Mouse (Mus musculus) cerebellum, adult 18-20 months (tissue): Measurements from ENCODE around the gene Cdk5rap1.

ENCODE experiments used
- DNase-seq, 2 experiments: peaks; one replicate each; pipeline ENCODE4 v3.0.0; 2021

The Cdk5rap1 gene

GRCm38 (mm10) chr2:154372842-154373500, at the start of gene Cdk5rap1:
Gene Cdk5rap1 (minus strand): TSS chr2:154373010.
- peak in 1 of 2 experiments; percentile 17 for DNase-seq

DNA sequence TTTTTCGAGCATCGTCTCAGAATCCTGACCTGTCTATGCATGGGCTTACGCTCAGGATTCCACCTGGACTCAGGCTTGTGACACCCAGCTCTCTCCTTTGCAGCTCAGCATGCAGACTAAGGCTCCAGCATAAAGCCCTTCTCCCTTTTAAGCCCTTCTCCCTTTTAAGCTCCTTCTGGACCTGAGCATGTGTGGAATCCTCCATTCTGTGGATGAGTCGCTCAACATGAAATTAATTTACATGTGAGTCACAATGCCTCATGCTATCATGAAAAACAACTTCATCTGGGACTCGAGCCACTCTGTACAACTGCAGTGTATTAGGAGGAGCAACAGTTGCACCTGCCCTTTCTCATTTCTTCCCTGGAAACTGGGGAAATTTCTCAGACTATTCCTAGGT, 49.4 kb upstream of the Cdk5rap1 start:
- DNase-seq: no peak

DNA sequence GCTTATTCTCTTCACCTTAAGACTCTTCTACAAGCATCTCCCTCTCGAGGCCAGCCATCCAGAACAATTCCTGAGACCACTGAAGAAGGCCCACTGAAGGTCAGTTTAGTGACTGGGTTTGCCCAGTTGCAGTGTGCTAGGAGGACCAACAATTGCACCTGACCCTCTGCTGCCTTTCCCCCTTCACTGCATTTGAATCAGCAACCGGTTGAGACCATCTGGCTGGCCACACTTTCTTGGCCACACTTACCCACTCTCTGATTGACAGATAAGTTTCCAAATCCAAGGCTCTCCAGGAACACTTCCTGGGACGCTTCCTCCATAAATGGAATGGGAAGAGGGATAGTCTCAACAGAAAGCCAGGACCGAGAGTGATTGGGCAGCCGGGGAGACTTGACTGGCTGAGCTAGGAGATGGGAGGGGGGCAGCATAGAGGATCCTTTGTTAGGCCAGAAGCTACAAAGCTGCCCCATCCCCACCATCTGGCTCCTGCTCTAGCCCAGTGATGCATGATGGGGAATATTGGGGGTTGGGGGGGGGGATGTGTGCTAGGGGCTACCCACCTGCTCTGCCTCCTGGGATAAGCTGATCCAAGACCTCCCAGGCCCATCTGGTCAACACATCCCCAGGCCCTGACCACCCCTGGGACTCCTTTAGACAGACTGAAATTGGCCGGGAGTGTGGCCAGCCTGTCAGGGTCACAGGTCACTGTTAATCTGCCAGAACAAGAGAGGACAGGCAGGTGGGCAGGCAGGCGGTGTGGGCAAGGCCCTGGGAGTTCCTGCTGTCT, 48.3 kb upstream of the Cdk5rap1 start:
- DNase-seq: peak; percentile 55 to 56

GRCm38 (mm10) chr2:154419631-154420515, 47.1 kb upstream of the Cdk5rap1 start:
- DNase-seq: no peak

GRCm38 (mm10) chr2:154418001-154418400, 45.2 kb upstream of the Cdk5rap1 start:
- DNase-seq: no peak

DNA sequence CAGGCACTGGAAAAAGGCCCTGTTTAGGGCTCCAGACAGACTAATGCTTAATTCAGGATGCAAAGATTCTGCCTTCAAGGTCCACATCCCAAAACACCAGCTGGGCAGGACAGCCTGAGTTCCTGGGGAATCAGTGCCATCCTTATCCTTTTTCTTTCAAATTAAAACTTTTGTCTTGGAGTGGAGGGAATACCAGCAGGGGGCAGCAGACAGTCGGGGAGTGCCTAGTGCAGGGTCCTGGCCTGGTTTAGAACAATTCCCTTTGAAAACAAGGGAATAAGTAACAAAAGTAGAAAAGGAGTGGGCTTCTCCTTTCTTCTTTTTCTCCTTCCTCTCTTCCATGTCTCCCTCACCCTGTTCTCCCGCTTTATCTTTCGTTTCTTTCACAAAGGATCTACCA, 44.3 kb upstream of the Cdk5rap1 start:
- DNase-seq: peak; percentile 79 to 83

DNA sequence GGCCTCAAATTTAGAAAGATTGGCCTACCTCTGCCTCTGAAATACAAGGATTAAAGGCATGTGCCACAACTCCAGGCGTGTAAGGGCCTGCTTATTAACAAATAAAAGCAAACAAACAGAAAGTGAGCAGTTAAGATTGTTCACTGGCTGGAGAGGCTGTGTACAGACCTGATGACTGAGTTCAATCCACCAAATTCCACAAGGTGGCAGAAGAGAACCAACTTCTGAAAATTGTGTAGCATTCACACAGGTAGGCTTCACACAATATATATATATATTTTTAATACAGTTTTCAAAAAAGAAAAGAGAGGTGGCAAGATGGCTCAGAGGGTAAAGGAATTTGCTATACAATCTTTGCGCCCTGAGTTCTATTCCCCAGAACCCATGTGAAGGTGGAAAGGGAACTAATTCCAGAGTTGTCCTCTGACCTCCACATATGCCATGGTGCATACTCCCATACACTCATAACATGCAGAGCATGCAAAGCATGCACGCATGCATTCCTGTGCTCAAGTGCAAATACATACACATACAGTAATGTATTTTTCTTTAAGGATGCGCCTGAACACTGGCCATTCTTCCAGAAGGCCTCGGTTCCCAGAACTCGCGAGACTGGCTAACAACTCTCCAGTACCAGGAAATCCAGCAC, 39.3 kb upstream of the Cdk5rap1 start:
- peak; percentile 72 to 73 for DNase-seq

DNA sequence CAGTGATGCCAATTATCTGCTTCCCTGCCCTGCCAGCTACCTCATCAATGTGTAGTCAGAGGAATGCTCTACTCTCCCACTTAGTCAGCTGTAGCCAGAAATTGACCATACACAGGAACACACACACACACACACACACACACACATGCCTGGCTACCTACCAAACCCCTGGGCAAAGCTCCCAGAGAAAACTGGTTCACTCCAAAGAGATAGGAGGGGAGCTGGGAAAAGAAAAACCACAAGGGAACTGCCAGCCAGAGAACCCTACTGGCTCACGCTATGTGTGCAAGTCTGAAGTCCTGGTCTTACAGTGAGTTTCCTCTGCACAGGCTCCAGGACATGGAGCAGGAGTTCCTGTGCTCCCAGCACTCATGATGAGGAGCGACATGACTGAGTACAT, 37.5 kb upstream of the Cdk5rap1 start:
- no peak for DNase-seq

- DNase-seq: peak; percentile 80 to 85
Observed at GRCm38 (mm10) chr2:154407643-154408445, 35.0 kb upstream of the Cdk5rap1 start, which contains the start of gene Snta1. Gene Snta1 (minus strand): TSS chr2:154408099.

DNA sequence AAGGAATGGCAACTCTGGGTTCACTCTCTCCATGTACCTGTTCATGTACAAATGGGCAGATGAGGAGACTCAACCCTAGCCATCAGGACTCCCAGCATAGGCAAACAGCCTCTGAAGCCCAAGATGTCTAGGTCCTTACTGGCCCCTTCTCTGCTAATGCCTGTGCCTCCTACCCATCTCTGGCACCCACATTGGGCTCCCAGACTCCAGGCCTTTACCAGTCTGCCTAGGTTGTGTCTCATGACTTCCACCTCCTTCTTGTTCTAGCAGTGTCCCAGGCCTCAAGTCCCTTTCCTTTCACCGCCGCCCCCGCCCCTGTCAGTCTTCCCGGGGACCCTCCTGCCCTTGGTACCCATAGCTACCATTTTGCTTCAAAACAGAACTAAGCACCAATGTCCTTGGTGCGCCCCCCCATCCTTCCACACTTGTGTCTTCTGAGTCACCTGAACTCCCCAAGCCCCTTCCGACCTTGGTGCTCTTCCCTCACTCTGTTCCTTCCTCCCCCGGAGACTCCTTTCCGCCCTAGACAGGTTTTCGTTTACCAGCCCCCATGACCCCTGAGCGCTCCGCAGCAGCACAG, 34.3 kb upstream of the Cdk5rap1 start:
- DNase-seq: peak in 1 of 2 experiments; percentile 23

DNA sequence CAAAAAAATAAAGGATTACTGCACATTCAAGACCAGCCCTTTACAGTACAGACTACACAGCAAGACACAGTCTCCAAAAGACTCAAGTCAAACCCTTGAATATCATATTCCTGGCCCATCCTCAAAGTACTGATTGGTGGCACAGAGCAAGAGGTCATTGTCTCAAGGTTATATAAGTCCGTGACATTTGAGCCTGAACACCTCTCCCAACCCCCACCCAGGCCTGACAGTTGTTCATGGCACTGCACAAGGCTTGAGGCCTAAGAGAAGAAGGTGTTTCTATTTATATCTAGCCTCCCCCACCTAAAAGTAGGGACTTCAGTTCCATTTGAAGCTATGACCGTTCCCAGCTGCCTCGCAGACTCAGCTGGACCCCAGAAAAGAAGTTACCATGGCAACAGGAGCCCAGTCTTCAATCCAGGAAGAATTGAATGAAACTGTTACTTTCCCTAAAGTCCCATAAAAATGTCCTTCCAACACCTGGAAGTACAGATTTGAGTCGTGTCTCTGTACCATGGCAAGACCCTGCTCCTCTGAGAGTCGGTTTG, 32.7 kb upstream of the Cdk5rap1 start:
- DNase-seq: no peak

- peak in 1 of 2 experiments; percentile 25 for DNase-seq
Observed at GRCm38 (mm10) chr2:154402811-154403210, 30.0 kb upstream of the Cdk5rap1 start.

DNA sequence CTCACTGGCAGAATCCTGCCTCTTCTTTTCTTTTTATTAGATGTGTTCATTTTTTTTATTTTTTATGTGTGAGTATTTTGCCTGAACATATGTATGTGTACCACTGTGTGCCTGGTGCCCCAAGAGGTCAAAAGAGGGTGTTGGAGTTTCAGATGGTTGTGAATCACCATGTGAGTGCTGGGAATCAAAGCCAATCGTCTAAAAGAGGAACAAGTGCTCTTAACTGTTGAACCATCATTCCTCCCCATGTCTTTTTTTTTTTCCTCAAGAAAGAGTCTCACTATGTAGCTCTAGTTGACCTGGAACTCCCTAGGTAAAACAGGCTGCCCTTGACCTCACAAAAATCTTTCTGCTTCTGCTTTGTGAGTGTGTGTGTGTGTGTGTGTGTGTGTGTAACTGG, 29.2 kb upstream of the Cdk5rap1 start:
- DNase-seq: no peak

GRCm38 (mm10) chr2:154399325-154399724, 26.5 kb upstream of the Cdk5rap1 start:
- peak in 1 of 2 experiments; percentile 34 for DNase-seq

GRCm38 (mm10) chr2:154398267-154398666, 25.5 kb upstream of the Cdk5rap1 start:
- DNase-seq: no peak

DNA sequence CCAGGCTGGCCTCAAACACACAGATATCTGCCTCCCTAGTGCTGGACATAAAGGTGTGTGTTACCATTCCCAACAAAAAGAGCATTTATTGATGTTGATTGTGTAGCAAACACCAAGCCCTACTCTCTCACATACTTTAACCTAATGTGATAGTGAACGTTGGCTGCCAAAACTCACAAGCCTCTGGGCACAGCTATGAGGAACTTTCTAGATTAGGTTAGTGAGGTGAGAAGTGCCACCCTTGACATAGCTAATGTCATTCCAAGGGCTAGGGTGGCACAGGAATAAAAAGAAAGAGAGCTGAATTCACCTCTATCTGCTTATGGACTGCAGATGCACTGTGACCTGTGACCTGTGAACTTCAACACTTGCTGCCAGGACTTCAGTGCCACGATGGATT, 23.7 kb upstream of the Cdk5rap1 start:
- DNase-seq: no peak

- peak; percentile 54 to 56 for DNase-seq
Observed at GRCm38 (mm10) chr2:154394602-154395001, 21.8 kb upstream of the Cdk5rap1 start.

DNA sequence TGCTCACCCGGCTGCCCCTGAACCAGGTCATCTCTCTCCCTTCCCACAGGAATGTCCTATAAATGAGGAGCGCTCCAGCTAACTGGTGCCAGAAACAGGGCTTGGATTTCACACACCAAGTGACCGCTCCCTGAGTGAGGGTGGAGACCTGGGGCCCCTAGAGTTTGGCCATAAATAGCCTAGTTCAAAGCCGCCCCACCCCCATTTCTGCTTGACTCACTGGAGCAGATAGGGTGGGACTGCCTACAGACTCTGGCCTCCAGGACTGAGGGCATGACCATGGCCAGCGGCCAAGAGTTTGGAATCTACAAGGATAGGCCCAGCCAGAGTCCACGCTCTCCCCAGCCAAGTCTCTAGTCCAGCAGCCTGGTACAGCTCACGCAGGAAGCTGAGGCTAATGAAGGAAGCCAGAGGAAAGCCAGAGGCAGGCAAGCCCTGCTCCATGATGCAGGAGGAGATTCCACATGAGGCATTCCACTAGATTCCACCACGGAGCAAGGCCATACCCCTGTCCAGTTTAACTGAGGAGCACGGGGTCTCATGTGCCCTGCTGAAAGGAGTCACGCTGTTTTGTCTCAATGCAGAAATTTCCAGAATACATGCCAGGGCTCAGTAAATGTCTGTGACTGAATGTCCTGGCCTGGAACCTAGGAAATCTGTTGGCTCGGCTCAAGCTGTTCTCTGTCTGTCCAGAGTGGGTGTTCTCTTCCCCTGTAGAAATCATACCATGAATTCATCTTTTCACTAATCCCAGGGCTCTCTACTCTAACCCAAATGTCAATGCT, 17.6 kb upstream of the Cdk5rap1 start:
- peak; percentile 50 to 53 for DNase-seq

DNA sequence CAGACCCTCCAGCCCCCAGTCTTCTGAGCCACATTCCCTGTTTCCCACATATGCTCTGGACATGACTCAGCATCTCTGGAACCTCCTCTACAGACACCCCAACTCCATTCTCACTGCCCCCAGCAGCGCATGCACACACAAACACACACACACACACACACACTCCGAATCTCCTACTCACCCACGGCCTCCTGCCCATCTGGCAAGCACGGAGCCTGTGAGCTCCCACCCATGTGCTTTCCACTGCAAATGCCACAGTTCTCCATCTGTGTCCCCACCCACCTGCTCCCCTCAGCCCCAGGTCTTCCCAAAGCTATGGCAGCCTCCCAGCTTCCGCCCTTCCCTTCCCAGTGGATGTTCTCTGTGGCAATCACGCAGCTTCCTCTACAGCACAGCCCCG, 6.3 kb upstream of the Cdk5rap1 start:
- DNase-seq: no peak
